Mouse (Mus musculus): ENCODE results near the gene Tdrd7.

Tdrd7 gene

GRCm38 (mm10) chr4:45972448-45972854 lies 7.3 kb downstream of the Tdrd7 start:
- no peak for DNase-seq (ENCODE audit: low read depth, low spot score)

DNA sequence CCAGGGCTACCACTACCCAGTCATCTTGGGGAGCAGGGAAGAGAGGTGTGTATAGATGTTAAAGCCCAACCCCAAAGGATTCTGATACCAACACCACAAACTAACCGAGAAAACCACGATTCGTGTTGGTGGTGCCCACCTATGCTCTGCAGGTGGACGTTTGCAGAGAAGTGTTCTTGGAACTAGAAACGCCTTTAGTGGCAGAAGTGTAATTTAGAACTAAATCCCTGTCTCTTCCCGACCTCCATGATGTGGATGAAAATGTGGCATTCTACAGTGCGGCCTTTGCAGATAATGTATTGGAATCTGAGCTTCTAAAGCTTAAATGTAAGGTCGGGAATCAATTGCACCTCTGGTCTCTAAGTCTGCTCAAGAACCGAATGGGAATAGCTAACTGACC lies 7.8 kb downstream of the Tdrd7 start:
- DNase-seq (ENCODE audit: low read depth, low spot score): no peak

DNA sequence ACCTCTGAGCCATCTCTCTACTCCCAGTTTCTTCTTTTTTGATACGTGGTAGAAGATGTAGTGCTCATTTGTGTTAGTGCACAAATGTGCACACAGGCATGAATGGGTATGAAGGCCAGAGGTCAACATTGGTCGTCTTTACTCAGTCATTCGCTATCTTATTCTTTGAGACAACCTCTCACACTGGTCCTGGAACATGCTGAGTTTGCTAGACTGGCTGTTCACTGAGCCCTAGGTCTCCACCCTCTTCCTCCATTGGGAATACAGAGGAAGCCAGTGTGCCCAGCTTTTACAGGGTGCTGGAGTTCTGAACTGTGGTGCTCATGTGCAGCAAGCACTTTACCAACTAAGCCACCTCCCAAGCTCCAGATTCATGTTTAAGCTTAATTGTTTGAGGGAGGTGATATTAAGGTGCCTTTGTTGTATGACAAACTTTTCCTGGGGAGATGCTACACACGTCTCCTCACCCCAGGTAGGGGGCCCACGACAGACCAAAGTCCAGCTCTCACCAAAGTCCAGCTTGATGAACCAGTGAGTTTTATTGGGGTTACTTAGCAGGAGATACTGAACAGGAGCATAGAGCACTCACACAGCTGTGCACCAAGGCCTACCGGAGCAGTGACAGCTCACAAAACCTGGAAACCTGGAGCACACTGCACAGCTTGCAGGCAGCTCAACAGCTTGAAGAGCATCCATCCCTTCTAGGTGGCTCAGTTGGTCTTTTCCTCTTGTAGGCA lies 12.0 kb downstream of the Tdrd7 start:
- DNase-seq (ENCODE audit: low read depth, low spot score): no peak

DNA sequence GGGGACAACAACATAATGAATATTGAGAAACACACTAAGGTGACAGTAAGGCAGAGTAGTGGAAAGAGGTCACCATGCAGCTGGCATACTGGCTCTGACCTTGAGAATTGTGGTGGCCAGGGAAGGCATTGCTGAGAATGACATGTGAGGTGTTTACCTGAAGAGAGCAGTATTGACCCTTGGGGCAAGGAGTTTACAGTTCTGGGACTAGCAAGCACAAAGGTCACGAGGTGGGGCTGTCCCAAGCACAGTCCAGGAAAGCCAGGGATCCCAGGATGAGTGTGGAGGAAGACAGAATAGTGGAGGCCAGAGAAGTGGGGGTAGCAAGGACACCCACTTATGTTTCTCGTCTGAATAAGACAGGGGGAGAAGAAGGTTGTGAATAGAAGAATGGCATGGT lies 14.8 kb downstream of the Tdrd7 start:
- DNase-seq (ENCODE audit: low read depth, low spot score): no peak

- DNase-seq (ENCODE audit: low read depth, low spot score): no peak
Measured at GRCm38 (mm10) chr4:45981054-45981453, 15.9 kb downstream of the Tdrd7 start.

DNA sequence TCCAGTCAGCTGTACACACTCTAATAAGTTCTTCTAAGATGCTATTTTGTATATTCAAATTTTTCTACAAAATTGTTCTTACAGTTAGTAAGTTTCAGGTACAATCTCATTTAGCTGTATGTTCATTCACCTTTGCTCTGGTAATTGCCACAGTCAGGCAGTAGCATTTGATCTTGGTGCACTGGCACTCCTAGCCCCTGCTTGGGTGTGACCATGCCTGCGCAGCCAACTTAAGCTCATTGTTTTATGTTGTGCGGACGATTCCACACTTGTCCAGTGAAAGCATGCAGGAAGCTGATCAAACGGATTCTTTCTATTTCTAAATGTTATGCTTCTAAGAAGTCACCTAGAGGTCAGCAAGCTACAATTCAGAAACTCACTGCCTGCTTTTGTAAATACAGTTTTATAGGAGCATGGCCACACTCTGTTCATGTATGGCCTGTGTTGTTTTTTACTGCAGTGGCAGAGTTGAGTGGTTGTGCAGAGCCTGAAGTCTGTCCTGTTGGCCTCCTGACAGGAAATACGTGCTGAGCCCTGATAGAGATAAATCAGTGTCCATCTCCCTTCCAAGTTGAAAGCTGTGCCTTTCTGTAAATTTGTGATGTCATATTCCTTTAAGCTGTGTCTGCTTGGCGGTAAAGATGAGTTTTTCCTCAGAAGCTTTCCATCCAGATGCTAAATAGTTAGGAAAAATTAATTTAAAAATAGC lies 25.4 kb downstream of the Tdrd7 start:
- DNase-seq (ENCODE audit: low read depth, low spot score): no peak

- no peak for DNase-seq (ENCODE audit: low read depth, low spot score)
Measured at GRCm38 (mm10) chr4:45998536-45998935, 33.4 kb downstream of the Tdrd7 start.

GRCm38 (mm10) chr4:46008142-46008793 lies 43.1 kb downstream of the Tdrd7 start:
- DNase-seq (ENCODE audit: low read depth, low spot score): no peak

GRCm38 (mm10) chr4:46011698-46012097 lies 46.6 kb downstream of the Tdrd7 start:
- DNase-seq (ENCODE audit: low read depth, low spot score): no peak

GRCm38 (mm10) chr4:46015605-46016004 lies 50.5 kb downstream of the Tdrd7 start:
- no peak for DNase-seq (ENCODE audit: low read depth, low spot score)

DNA sequence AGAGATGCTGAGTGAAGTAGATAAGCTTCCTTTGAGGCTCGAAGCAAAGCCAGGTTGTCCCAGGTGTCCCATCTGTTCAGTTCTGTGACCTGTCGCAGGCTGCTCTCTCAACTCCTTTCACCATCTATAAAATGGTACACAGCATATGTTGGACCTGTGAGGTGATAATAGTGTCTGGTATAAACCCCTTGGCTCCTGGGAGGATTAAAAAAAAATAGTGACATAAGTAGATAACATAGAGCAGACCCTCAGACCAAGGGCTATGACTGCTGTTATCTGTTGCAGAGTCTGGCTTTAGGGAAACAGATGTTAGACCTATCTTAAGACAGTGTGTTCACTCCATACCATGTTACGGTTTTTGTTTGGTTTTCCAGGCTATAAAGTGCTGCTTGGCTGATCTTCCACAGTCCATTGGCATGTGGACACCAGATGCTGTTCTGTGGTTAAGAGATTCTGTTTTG lies 57.9 kb downstream of the Tdrd7 start:
- DNase-seq (ENCODE audit: low read depth, low spot score): peak; percentile 68

DNA sequence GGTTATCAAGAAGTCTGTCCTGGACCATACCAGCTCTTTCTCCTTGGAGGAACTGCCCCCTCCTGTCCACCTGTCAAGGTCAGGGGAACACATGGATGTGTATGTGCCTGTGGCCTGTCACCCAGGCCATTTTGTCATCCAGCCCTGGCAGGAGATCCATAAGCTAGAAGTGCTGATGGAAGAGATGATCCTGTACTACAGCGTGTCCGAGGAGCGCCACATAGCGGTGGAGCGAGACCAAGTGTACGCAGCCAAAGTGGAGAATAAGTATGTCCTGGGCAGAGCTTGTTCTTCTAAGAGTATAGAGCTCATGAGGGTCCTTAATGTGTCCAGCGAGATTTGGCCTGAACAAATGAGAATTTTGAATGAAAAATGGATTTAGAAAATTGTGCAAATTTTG lies 60.8 kb downstream of the Tdrd7 start:
- peak; percentile 53 for DNase-seq (ENCODE audit: low read depth, low spot score)

- no peak for DNase-seq (ENCODE audit: low read depth, low spot score)
Measured at GRCm38 (mm10) chr4:46028224-46028623, 63.1 kb downstream of the Tdrd7 start.

DNA sequence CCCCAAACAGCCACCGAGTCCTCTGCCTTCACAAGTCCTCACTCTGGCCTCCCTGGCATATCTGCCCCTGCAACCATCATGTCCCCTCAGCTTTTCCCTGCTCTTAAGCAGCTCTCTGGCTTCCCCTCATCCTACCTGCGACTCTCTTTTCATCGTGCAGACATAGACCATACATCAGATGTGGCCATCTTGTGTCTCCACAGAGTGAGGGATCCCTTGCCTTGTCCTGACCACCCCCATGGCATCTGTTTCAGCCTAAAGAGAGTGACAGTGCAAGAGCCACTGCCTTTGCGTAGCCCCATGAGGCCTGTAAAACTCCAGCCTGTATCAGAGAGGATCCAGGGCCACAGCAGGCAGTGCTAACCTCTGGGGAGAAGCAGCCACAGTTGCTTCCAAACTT lies 63.6 kb downstream of the Tdrd7 start:
- DNase-seq (ENCODE audit: low read depth, low spot score): no peak

- peak; percentile 57 for DNase-seq (ENCODE audit: low read depth, low spot score)
Measured at GRCm38 (mm10) chr4:46029552-46029951, 64.4 kb downstream of the Tdrd7 start.

DNA sequence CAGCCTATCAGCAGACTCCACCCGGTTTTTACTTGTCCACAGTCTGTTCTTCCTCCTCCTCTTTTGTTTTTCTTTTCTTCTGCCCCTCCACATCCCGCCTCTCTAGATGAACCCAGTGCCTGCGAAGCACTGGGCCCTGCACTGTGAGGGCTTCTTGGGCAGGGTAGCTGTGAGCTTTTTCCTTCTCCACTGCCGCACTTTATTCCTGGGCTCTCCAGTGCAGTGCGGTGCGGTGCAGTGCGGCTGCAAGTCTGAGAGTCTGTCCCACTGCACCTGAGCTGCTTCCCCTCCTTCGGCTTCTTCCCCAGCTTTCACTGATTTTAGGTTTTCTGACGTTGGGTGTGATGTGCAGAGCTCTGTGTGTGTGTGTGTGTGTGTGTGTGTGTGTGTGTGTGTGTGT lies 67.3 kb downstream of the Tdrd7 start:
- DNase-seq (ENCODE audit: low read depth, low spot score): no peak

GRCm38 (mm10) chr4:46033197-46033596 lies 68.1 kb downstream of the Tdrd7 start:
- no peak for DNase-seq (ENCODE audit: low read depth, low spot score)

GRCm38 (mm10) chr4:46038591-46038891 lies 73.4 kb downstream of the Tdrd7 start:
- DNase-seq (ENCODE audit: low read depth, low spot score): no peak

DNA sequence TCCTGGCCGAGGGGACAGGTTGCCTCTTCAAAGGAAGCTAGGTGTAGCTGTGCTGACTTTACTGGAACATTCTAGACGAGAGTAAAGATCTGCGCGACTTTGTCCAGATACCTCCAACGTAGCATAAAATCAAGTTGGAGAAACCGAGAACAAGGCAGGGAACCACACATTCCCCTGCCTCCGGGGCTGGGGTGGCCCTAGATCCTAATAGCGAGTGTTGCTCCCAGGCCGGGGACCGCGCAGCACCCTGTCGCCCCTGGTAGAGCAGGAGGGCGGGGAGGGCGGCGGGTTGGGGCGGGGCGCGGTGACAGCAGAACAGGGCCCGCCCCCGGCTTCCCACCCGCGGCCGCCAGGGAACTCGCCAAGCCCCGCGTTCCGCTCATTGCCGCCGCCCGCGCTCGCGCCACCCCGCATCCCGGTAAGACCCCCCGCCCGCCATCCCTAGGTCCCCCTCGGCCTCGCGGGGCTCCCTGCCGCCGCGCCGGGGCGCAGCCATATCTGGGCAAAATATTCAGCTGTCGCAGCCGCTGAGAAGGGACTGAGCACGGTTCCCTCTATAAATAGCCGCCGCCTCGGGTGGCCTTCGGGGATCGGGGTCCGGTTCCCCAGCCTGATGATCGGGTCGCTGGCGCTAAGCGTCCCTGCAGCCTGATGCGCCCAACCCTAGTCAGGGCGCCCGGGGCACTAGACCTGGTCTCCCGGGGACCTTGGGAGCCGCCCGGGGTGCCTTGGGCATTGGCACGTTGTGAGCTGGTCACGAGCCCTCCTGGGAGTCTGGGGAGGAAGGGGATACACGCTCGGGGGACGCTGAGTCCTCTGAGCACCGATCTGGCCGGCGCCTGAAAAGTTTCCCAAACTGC lies 74.0 kb downstream of the Tdrd7 start, which contains the start of gene Tmod1:
Gene Tmod1, plus strand, starts transcription at position 44 of the 860 bp plus-strand sequence.
- DNase-seq (ENCODE audit: low read depth, low spot score): peak; percentile 39

DNA sequence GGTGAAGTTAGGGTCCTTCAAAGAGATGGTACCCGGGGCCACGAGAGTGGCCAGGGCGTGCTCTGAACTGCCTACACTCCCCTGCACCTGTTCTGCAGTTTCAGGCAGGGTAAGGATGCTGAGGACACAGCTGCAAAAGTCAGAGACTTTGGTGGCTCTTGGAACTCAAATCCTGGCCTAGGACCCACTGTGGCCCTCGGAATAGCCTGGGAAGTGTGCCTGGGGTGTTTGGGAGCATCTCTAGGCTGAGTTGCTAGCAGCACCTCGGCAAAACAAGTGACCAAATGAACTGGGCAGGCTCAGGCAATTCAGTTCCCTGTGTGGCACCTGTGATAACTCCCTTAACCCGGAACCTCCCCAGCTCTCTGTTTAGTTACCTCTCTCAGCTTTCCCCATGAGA lies 74.8 kb downstream of the Tdrd7 start:
- DNase-seq (ENCODE audit: low read depth, low spot score): no peak

GRCm38 (mm10) chr4:46040594-46041192 lies 75.6 kb downstream of the Tdrd7 start:
- DNase-seq (ENCODE audit: low read depth, low spot score): no peak

Measured in mesoderm, embryonic 11.5 days (tissue).